Mouse (Mus musculus) heart, embryonic 14.5 days (tissue): ENCODE results near the gene Atp8a1. TPM values are rescaled to one million over a fixed set of nuclear protein-coding genes. Genes with fewer than 3 reads are reported as not detected.

Experiments used
- ATAC-seq: fragments of 200-750 bp; cut with Nextera tagmentation; 2 replicates; pipeline ENCODE4 v1.8.0; 2017; ENCODE audit warnings: low read depth, moderate TSS enrichment; ENCODE audit not compliant: insufficient number of reproducible peaks, insufficient read depth, low FRiP score
- H3K27ac ChIP-seq, 2 experiments: fragments of 200-500 bp in 1 of 2; fragments of 300-500 bp in 1 of 2; sonication (generic) in 1 of 2; replicated peaks in 1 of 2; 2 replicates each; pipeline ENCODE4 v1.5.1; 2012 to 2014; ENCODE audit warnings: low read depth in 2 of 2, low read length in 2 of 2, control low read depth in 1 of 2, mild to moderate bottlenecking in 1 of 2, mixed read lengths in 1 of 2; ENCODE audit not compliant: control insufficient read depth in 1 of 2, insufficient read depth in 1 of 2
- H3K27me3 ChIP-seq: fragments of 300-500 bp; sonication (generic); 2 replicates; pipeline ENCODE4 v1.6.1; 2014; ENCODE audit warnings: mild to moderate bottlenecking, low read length, control low read depth; ENCODE audit not compliant: control insufficient read depth, insufficient read depth
- H3K36me3 ChIP-seq: fragments of 300-500 bp; sonication (generic); 2 replicates; pipeline ENCODE4 v1.6.1; 2014; ENCODE audit warnings: mild to moderate bottlenecking, control low read depth, low read length, mixed read lengths; ENCODE audit not compliant: control insufficient read depth, insufficient read depth
- H3K4me1 ChIP-seq, 2 experiments: fragments of 200-500 bp in 1 of 2; fragments of 300-500 bp in 1 of 2; sonication (generic) in 1 of 2; 2 replicates each; pipeline ENCODE4 v1.6.1; 2012 to 2014; ENCODE audit warnings: low read length in 2 of 2, control low read depth in 1 of 2, mixed read lengths in 1 of 2; ENCODE audit not compliant: control insufficient read depth in 2 of 2, insufficient read depth in 2 of 2
- H3K4me2 ChIP-seq: fragments of 300-500 bp; sonication (generic); 2 replicates; pipeline ENCODE4 v1.6.1; 2014; ENCODE audit warnings: mild to moderate bottlenecking, low read length
- H3K4me3 ChIP-seq, 2 experiments: fragments of 200-500 bp in 1 of 2; fragments of 300-500 bp in 1 of 2; sonication (generic) in 1 of 2; 2 replicates each; pipeline ENCODE4 v1.5.1; 2012 to 2014; ENCODE audit warnings: low read length in 2 of 2, mild to moderate bottlenecking in 2 of 2, control low read depth in 1 of 2, low read depth in 1 of 2, moderate library complexity in 1 of 2; ENCODE audit not compliant: control insufficient read depth in 1 of 2, insufficient read depth in 1 of 2
- H3K9ac ChIP-seq: fragments of 300-500 bp; sonication (generic); 2 replicates; pipeline ENCODE4 v1.6.1; 2014; ENCODE audit warnings: mild to moderate bottlenecking, low read length
- H3K9me3 ChIP-seq: fragments of 300-500 bp; sonication (generic); 2 replicates; pipeline ENCODE4 v1.6.1; 2016; ENCODE audit warnings: low read length, control low read depth; ENCODE audit not compliant: control insufficient read depth
- WGBS: fragments of 180-500 bp; shearing (Covaris S2); extraction: QIAGEN DNeasy Blood & Tissue Kit; methylation state at CpG from one replicate; pipeline ENCODE4 v1.1.7; 2014; 5-methylcytosine and 5-hydroxymethylcytosine counted together
- polyA plus RNA-seq: library from polyadenylated mRNA; unstranded; fragments of >200 nt; fragmentation: Nextera tagmentation; extraction: Ambion mirVana; gene quantifications from 2 replicates; pipeline ENCODE4 v1.2.1, GENCODE M21; 2014

The Atp8a1 gene
- polyA plus RNA-seq, 1 experiment from 2014 or later, result 8.9 TPM

- Histone ChIP-seq H3K27me3 (no peaks in the 10 kb centered on the region), H3K4me2 (no peak overlapping the region), H3K4me3 (no peak overlapping the region), H3K27ac (no peak overlapping the region), H3K36me3 (no peaks in the 10 kb centered on the region), H3K4me1 (peaks cover 3 to 8% of the 10 kb centered on the region in 2 experiments), H3K9me3 (no peaks in the 10 kb centered on the region), H3K9ac (no peak overlapping the region)
- ATAC-seq, result no peak
- 58% methylated on average over 3 of the region's 3 CpGs for WGBS
These were observed 212.9 kb downstream of the Atp8a1 start for GRCm38 (mm10) chr5:67634339-67634738.

- no peak overlapping the region for H3K27ac ChIP-seq
These were observed 213.4 kb downstream of the Atp8a1 start for GRCm38 (mm10) chr5:67633831-67634268.

GRCm38 (mm10) chr5:67633138-67633782 is 214.0 kb downstream of the Atp8a1 start:
- Histone ChIP-seq H3K27ac (no peak overlapping the region), H3K27me3 (no peaks in the 10 kb centered on the region), H3K9ac (no peak overlapping the region), H3K4me1 (peaks cover 3 to 8% of the 10 kb centered on the region in 2 experiments), H3K4me2 (peak overlapping the region; percentile 26), H3K4me3 (no peak overlapping the region), H3K36me3 (no peaks in the 10 kb centered on the region), H3K9me3 (no peaks in the 10 kb centered on the region)
- 36% methylated on average over 7 of the region's 7 CpGs for WGBS
- ATAC-seq, result no peak

More at GRCm38 (mm10) chr5:67633831-67634268, 213.4 kb downstream of the Atp8a1 start:
- H3K27me3 ChIP-seq, result no peaks in the 10 kb centered on the region
- WGBS, result 20% methylated on average over 10 of the region's 10 CpGs
- H3K4me3 ChIP-seq, result no peak overlapping the region
- peak; percentile 54 for ATAC-seq
- no peaks in the 10 kb centered on the region for H3K9me3 ChIP-seq
- H3K4me2 ChIP-seq, result peak overlapping the region; percentile 26
- no peaks in the 10 kb centered on the region for H3K36me3 ChIP-seq
- peaks cover 3 to 8% of the 10 kb centered on the region in 2 experiments for H3K4me1 ChIP-seq
- H3K9ac ChIP-seq, result no peak overlapping the region

GRCm38 (mm10) chr5:67631261-67631660 is 216.0 kb downstream of the Atp8a1 start:
- Histone ChIP-seq H3K27ac (no peak overlapping the region), H3K4me3 (no peak overlapping the region), H3K36me3 (no peaks in the 10 kb centered on the region), H3K9me3 (no peaks in the 10 kb centered on the region), H3K4me1 (peaks cover 3 to 8% of the 10 kb centered on the region in 2 experiments), H3K4me2 (no peak overlapping the region), H3K27me3 (no peaks in the 10 kb centered on the region), H3K9ac (no peak overlapping the region)
- 94% methylated on average over 12 of the region's 12 CpGs for WGBS
- ATAC-seq, result no peak

GRCm38 (mm10) chr5:67629861-67630260 is 217.4 kb downstream of the Atp8a1 start:
- Histone ChIP-seq H3K36me3 (no peaks in the 10 kb centered on the region), H3K9ac (no peak overlapping the region), H3K4me1 (peaks cover 3 to 8% of the 10 kb centered on the region in 2 experiments), H3K9me3 (no peaks in the 10 kb centered on the region), H3K27ac (no peak overlapping the region), H3K4me3 (no peak overlapping the region), H3K27me3 (no peaks in the 10 kb centered on the region), H3K4me2 (no peak overlapping the region)
- 85% methylated on average over 6 of the region's 6 CpGs for WGBS
- ATAC-seq, result no peak

GRCm38 (mm10) chr5:67629440-67629839 is 217.8 kb downstream of the Atp8a1 start:
- H3K9me3 ChIP-seq, result no peaks in the 10 kb centered on the region
- H3K9ac ChIP-seq, result no peak overlapping the region
- peaks cover 3 to 8% of the 10 kb centered on the region in 2 experiments for H3K4me1 ChIP-seq
- WGBS, result 82% methylated on average over 7 of the region's 7 CpGs
- H3K27ac ChIP-seq, result no peak overlapping the region
- no peaks in the 10 kb centered on the region for H3K27me3 ChIP-seq
- no peaks in the 10 kb centered on the region for H3K36me3 ChIP-seq
- no peak overlapping the region for H3K4me2 ChIP-seq
- H3K4me3 ChIP-seq, result no peak overlapping the region
- ATAC-seq, result no peak

- no peak overlapping the region for H3K9ac ChIP-seq
These were observed 218.9 kb downstream of the Atp8a1 start for GRCm38 (mm10) chr5:67628180-67628940.

More at GRCm38 (mm10) chr5:67628180-67628940, 218.9 kb downstream of the Atp8a1 start:
- no peak overlapping the region for H3K4me3 ChIP-seq
- 70% methylated on average over 9 of the region's 9 CpGs for WGBS
- no peaks in the 10 kb centered on the region for H3K27me3 ChIP-seq
- no peak overlapping the region for H3K4me2 ChIP-seq
- no peaks in the 10 kb centered on the region for H3K36me3 ChIP-seq
- H3K27ac ChIP-seq, result no peak overlapping the region
- H3K9me3 ChIP-seq, result no peaks in the 10 kb centered on the region
- ATAC-seq, result no peak
- H3K4me1 ChIP-seq, result no peaks in the 10 kb centered on the region
